Mouse (Mus musculus) kidney, adult 8-10 months (tissue): ENCODE results near the gene Wdr81.

Experiments used
- DNase-seq, 2 experiments: peaks; one replicate each; pipeline ENCODE4 v3.0.0; 2022

Gene Wdr81

GRCm38 (mm10) chr11:75453991-75454930 lies at the start of gene Wdr81:
Wdr81 (minus strand) TSS chr11:75454717.
- peak; percentile 87 to 91 for DNase-seq

GRCm38 (mm10) chr11:75498126-75498525 lies 43.6 kb upstream of the Wdr81 start:
- DNase-seq: no peak

- DNase-seq: no peak
Observed at GRCm38 (mm10) chr11:75494296-75495049, 40.0 kb upstream of the Wdr81 start.

GRCm38 (mm10) chr11:75487496-75487895 lies 33.0 kb upstream of the Wdr81 start:
- no peak for DNase-seq

GRCm38 (mm10) chr11:75486601-75487285 lies 32.2 kb upstream of the Wdr81 start, which contains the start of gene Prpf8:
Prpf8 (plus strand) TSS chr11:75486816.
- peak; percentile 98 to 99 for DNase-seq

- no peak for DNase-seq
Observed at GRCm38 (mm10) chr11:75486192-75486591, 31.7 kb upstream of the Wdr81 start.

- DNase-seq: no peak
Observed at GRCm38 (mm10) chr11:75473376-75473775, 18.9 kb upstream of the Wdr81 start.

GRCm38 (mm10) chr11:75472469-75473081 lies 18.1 kb upstream of the Wdr81 start:
- no peak for DNase-seq

GRCm38 (mm10) chr11:75470675-75471074 lies 16.2 kb upstream of the Wdr81 start:
- DNase-seq: no peak

GRCm38 (mm10) chr11:75469261-75469660 lies 14.7 kb upstream of the Wdr81 start:
- DNase-seq: no peak

GRCm38 (mm10) chr11:75468410-75468809 lies 13.9 kb upstream of the Wdr81 start:
- DNase-seq: no peak

GRCm38 (mm10) chr11:75467512-75468215 lies 13.1 kb upstream of the Wdr81 start:
- DNase-seq: peak; percentile 45 to 67

- no peak for DNase-seq
Observed at GRCm38 (mm10) chr11:75466731-75467505, 12.4 kb upstream of the Wdr81 start.

- DNase-seq: no peak
Observed at GRCm38 (mm10) chr11:75465051-75465450, 10.5 kb upstream of the Wdr81 start.

GRCm38 (mm10) chr11:75464417-75464816 lies 9.9 kb upstream of the Wdr81 start:
- no peak for DNase-seq

- DNase-seq: no peak
Observed at GRCm38 (mm10) chr11:75463624-75464023, 9.1 kb upstream of the Wdr81 start.

- DNase-seq: peak; percentile 97
Observed at GRCm38 (mm10) chr11:75462865-75463336, 8.4 kb upstream of the Wdr81 start.

- peak; percentile 94 to 98 for DNase-seq
Observed at GRCm38 (mm10) chr11:75462253-75462783, 7.8 kb upstream of the Wdr81 start.

- DNase-seq: no peak
Observed at GRCm38 (mm10) chr11:75461743-75462252, 7.3 kb upstream of the Wdr81 start.
